Mouse (Mus musculus): ENCODE data around the gene Srbd1. TPM values are rescaled to one million over a fixed set of nuclear protein-coding genes. Genes with fewer than 3 reads are reported as not detected.

Srbd1 gene
- polyA plus RNA-seq, 1 experiment = 6.1 TPM

DNA sequence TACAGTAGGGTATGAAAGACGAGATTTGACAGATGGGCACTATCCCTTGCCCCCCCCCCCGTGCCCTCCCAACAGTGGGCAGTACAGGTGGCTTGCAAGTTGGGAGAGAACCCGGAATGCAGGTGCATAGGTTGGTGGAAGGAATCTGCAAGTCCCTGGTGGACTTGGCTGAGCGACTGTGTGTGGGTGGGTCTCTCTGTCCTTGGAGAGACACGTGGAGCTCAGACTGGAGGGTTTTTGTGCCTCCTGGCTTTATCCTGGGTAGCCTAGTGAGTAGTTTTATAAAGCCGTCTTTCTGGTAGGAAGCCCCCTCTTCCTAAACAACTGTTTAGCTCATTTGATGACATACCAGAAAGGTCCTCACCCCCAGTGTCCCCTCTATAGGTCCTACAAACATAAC, 24.1 kb upstream of the Srbd1 start:
- H3K27me3 ChIP-seq (ENCODE audit: control insufficient read depth, insufficient read depth, insufficient read length) = no peaks in the 10 kb centered on the region
- no peak overlapping the region for H3ac ChIP-seq (ENCODE audit: control insufficient read depth, insufficient read length)
- H3K36me3 ChIP-seq (ENCODE audit: control insufficient read depth, insufficient read depth) = no peaks in the 10 kb centered on the region
- no peak for TF ChIP-seq MYOD1 (IDR thresholded peaks at IDR 0.05; ENCODE audit: control insufficient read depth in 1 of 3, insufficient read length in 2 of 3, low read depth in 2 of 3)
- TF ChIP-seq E2F4 (IDR thresholded peaks at IDR 0.05; ENCODE audit: insufficient read depth) = no peak
- TF ChIP-seq TCF12 (IDR thresholded peaks at IDR 0.05; ENCODE audit: insufficient read depth, poor library complexity, severe bottlenecking) = no peak
- TF ChIP-seq TCF3 (IDR thresholded peaks at IDR 0.05; ENCODE audit: insufficient read length, low read depth) = no peak
- no peak for TF ChIP-seq REST (IDR thresholded peaks at IDR 0.05; ENCODE audit: insufficient read depth, insufficient read length)
- no peak for TF ChIP-seq CEBPB (IDR thresholded peaks at IDR 0.05; ENCODE audit: insufficient read depth, poor library complexity, severe bottlenecking)
- no peak for TF ChIP-seq POLR2A (IDR thresholded peaks at IDR 0.05; ENCODE audit: insufficient read length, low read depth)
- TF ChIP-seq MAX (IDR thresholded peaks at IDR 0.05; ENCODE audit: low read depth) = no peak
- no peak for TF ChIP-seq USF1 (IDR thresholded peaks at IDR 0.05; ENCODE audit: low read depth)
- TF ChIP-seq SRF (IDR thresholded peaks at IDR 0.05; ENCODE audit: control insufficient read depth, insufficient read length, low read depth) = no peak
- TF ChIP-seq MYOG (IDR thresholded peaks at IDR 0.05; ENCODE audit: control insufficient read depth in 1 of 3, insufficient read depth in 1 of 3, insufficient read length in 2 of 3, low read depth in 2 of 3) = no peak
- peak overlapping the region; percentile 85 for H3K4me2 ChIP-seq (ENCODE audit: low read depth)
- H3K4me3 ChIP-seq = peak overlapping the region; percentile 96
- H3K79me2 ChIP-seq (ENCODE audit: control insufficient read depth, insufficient read depth) = no peaks in the 10 kb centered on the region

DNA sequence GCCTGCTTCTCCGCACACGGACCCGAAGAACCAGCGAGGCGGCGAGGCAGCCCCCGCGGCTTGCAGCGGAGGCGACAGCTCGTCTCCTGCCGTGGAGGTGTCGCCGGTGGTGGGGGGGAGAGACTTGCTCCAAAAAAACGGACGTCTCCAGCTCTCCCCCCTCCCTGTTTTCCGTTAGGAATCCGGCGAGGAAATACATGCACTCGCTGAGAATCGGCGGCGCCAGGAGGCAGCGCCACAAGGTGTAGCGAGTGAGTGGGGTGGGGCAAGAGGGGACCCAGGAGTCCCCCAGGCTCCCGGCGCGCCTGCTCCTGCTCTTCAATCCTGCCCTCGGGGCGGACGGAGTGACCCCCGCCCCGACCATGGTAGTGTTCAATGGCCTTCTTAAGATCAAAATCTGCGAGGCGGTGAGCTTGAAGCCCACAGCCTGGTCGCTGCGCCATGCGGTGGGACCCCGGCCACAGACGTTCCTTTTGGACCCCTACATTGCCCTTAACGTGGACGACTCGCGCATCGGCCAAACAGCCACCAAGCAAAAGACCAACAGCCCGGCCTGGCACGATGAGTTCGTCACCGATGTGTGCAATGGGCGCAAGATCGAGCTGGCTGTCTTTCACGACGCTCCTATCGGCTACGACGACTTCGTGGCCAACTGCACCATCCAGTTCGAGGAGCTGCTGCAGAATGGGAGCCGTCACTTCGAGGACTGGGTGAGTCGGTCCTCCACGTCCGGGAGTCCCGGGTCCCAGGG, 23.4 kb upstream of the Srbd1 start:
- Histone ChIP-seq H3K79me2 (ENCODE audit: control insufficient read depth, insufficient read depth) (no peaks in the 10 kb centered on the region), H3K27me3 (ENCODE audit: control insufficient read depth, insufficient read depth, insufficient read length) (no peaks in the 10 kb centered on the region), H3K4me3 (peak overlapping the region; percentile 96), H3K36me3 (ENCODE audit: control insufficient read depth, insufficient read depth) (no peaks in the 10 kb centered on the region), H3K4me2 (ENCODE audit: low read depth) (peak overlapping the region; percentile 85), H3ac (ENCODE audit: control insufficient read depth, insufficient read length) (peak overlapping the region; percentile 87)
- TF ChIP-seq MAX (IDR thresholded peaks at IDR 0.05; ENCODE audit: low read depth) (no peak), CEBPB (IDR thresholded peaks at IDR 0.05; ENCODE audit: insufficient read depth, poor library complexity, severe bottlenecking) (no peak), POLR2A (IDR thresholded peaks at IDR 0.05; ENCODE audit: insufficient read length, low read depth) (no peak), REST (IDR thresholded peaks at IDR 0.05; ENCODE audit: insufficient read depth, insufficient read length) (no peak), TCF12 (IDR thresholded peaks at IDR 0.05; ENCODE audit: insufficient read depth, poor library complexity, severe bottlenecking) (no peak), TCF3 (IDR thresholded peaks at IDR 0.05; ENCODE audit: insufficient read length, low read depth) (no peak), USF1 (IDR thresholded peaks at IDR 0.05; ENCODE audit: low read depth) (no peak), MYOD1 (IDR thresholded peaks at IDR 0.05; ENCODE audit: control insufficient read depth in 1 of 3, insufficient read length in 2 of 3, low read depth in 2 of 3) (no peak), SRF (IDR thresholded peaks at IDR 0.05; ENCODE audit: control insufficient read depth, insufficient read length, low read depth) (no peak), E2F4 (IDR thresholded peaks at IDR 0.05; ENCODE audit: insufficient read depth) (no peak), MYOG (IDR thresholded peaks at IDR 0.05; ENCODE audit: control insufficient read depth in 1 of 3, insufficient read depth in 1 of 3, insufficient read length in 2 of 3, low read depth in 2 of 3) (no peak), POLR2AphosphoS2 (IDR thresholded peaks at IDR 0.05; ENCODE audit: insufficient read length, low read depth) (no peak)

DNA sequence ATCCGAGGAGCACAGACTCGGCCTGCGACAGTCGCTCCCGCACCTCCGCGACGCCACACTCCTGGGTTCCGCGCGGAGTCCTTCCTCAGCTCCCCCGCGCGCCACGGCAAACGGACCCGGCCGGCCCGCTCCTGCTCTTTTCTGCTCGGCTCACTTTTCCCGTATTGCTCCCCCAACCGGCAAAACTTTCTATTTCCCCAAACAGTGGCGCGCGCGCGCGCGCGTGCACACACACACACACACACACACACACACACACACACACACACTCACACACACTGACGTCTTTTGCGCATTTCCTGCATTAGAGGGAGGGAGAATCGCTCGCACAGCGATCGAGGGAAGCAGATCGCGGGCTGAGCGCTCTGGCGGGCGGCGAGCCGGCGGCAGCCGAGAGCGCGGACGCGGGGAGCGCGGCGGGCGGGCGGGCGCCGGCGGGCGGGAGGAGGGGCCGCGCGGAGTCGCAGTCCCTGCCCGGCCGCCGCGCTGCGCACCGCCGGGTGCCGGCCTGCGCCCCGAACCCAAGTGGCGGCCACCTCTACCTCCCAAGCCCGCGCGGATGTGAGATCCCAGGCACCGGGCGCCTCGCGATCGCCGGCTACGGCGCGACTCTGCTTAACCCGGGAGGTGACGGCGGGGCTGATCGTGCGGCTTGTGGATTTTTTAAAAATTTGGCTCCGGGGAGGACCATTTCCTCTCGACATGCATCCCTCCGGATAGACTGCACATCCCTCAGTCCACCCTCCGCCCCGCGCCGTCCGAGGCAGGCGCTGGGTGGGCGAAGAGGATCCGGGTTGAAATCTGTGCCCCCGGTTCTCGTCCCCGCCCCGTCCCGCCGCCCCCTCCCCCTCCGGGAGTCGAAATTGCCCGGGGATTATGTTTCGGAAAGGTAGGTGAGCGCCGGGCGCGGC, 22.6 kb upstream of the Srbd1 start, which contains the start of gene Prkce:
Prkce (plus strand) TSS at position 466 of the 911 bp plus-strand sequence.
- H3K4me3 ChIP-seq = peak within 1 kb of the TSS; percentile 96
- no peaks in the 10 kb centered on the region for H3K36me3 ChIP-seq (ENCODE audit: control insufficient read depth, insufficient read depth)
- peak; percentile 74 for TF ChIP-seq POLR2A (IDR thresholded peaks at IDR 0.05; ENCODE audit: insufficient read length, low read depth)
- peak in 1 of 3 experiments; percentile 39 for TF ChIP-seq MYOG (IDR thresholded peaks at IDR 0.05; ENCODE audit: control insufficient read depth in 1 of 3, insufficient read depth in 1 of 3, insufficient read length in 2 of 3, low read depth in 2 of 3)
- no peak for TF ChIP-seq USF1 (IDR thresholded peaks at IDR 0.05; ENCODE audit: low read depth)
- TF ChIP-seq POLR2AphosphoS2 (IDR thresholded peaks at IDR 0.05; ENCODE audit: insufficient read length, low read depth) = peak; percentile 60
- H3K4me2 ChIP-seq (ENCODE audit: low read depth) = peak within 1 kb of the TSS; percentile 85
- no peaks in the 10 kb centered on the region for H3K79me2 ChIP-seq (ENCODE audit: control insufficient read depth, insufficient read depth)
- H3ac ChIP-seq (ENCODE audit: control insufficient read depth, insufficient read length) = peak within 1 kb of the TSS; percentile 87
- H3K27me3 ChIP-seq (ENCODE audit: control insufficient read depth, insufficient read depth, insufficient read length) = no peaks in the 10 kb centered on the region

DNA sequence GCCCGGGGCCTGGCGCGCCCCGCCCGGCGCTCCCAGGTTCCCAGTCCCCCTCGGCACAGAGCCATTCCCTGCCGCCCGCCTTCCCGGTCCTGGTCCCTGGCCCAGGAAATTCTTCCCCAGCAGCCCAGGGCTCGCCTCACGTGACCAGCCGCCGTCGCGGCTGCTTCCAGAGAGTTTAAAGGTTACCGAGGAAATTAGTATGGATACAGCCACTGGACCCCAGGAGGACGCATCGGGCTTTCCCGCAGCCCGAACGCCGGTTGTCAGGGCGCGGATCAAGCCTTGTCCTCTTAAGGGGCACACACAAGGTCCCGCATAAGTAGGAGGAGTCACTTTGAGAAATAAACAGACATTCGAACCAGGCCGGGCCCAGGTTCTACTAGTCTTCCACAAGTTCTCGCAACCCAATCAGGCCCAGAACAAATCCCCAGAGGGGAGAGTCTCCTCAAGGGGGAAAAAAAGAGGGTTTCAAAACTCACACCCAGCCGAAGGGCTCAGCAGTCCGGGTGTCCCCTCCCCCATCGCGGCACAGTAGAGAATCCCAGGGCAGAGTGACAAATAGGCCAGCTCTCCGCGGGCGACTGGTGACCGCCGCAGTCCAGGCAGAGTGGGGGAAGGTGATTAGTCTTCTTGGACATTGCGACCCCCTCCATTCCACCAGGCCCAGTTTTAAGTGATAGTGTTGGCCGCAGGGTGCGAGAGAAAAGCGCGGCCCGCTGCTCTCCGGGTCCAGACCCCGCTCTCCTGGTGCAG, 21.8 kb upstream of the Srbd1 start:
- Histone ChIP-seq H3K4me3 (peak overlapping the region; percentile 96), H3K4me2 (ENCODE audit: low read depth) (peak overlapping the region; percentile 74), H3ac (ENCODE audit: control insufficient read depth, insufficient read length) (peak overlapping the region; percentile 87), H3K27me3 (ENCODE audit: control insufficient read depth, insufficient read depth, insufficient read length) (no peaks in the 10 kb centered on the region), H3K36me3 (ENCODE audit: control insufficient read depth, insufficient read depth) (no peaks in the 10 kb centered on the region), H3K79me2 (ENCODE audit: control insufficient read depth, insufficient read depth) (no peaks in the 10 kb centered on the region)
- peak; percentile 94 for TF ChIP-seq USF1 (IDR thresholded peaks at IDR 0.05; ENCODE audit: low read depth)
- TF ChIP-seq POLR2A (IDR thresholded peaks at IDR 0.05; ENCODE audit: insufficient read length, low read depth) = peak; percentile 36
- no peak for TF ChIP-seq CEBPB (IDR thresholded peaks at IDR 0.05; ENCODE audit: insufficient read depth, poor library complexity, severe bottlenecking)
